Mouse (Mus musculus) myocyte (in vitro differentiated cells): Measurements from ENCODE around the gene Cacna2d3. TPM values are rescaled to one million over a fixed set of nuclear protein-coding genes. Genes with fewer than 3 reads are reported as not detected.

ENCODE experiments used
- H3K27me3 ChIP-seq: one replicate; pipeline ENCODE4 v1.6.1; 2011; ENCODE audit not compliant: control insufficient read depth, insufficient read depth, insufficient read length
- H3K36me3 ChIP-seq: one replicate; pipeline ENCODE4 v1.6.1; 2011; ENCODE audit not compliant: control insufficient read depth, insufficient read depth
- H3K4me2 ChIP-seq: one replicate; pipeline ENCODE4 v1.6.1; 2011; ENCODE audit warnings: low read depth, control low read depth
- H3K4me3 ChIP-seq: one replicate; pipeline ENCODE4 v1.5.1; 2011; ENCODE audit warnings: mild to moderate bottlenecking, control low read depth, moderate library complexity
- H3K79me2 ChIP-seq: one replicate; pipeline ENCODE4 v1.6.1; 2011; ENCODE audit not compliant: control insufficient read depth, insufficient read depth
- H3ac ChIP-seq: one replicate; pipeline ENCODE4 v1.6.1; 2011; ENCODE audit not compliant: control insufficient read depth, insufficient read length
- CEBPB ChIP-seq: IDR thresholded peaks from 2 replicates; pipeline ENCODE4 v1.6.1; 2011; ENCODE audit warnings: mild to moderate bottlenecking, moderate library complexity; ENCODE audit not compliant: poor library complexity, insufficient read depth, severe bottlenecking
- E2F4 ChIP-seq: IDR thresholded peaks from one replicate; pipeline ENCODE4 v1.6.1; 2011; ENCODE audit warnings: mild to moderate bottlenecking, control low read depth, moderate library complexity; ENCODE audit not compliant: insufficient read depth
- MAX ChIP-seq: IDR thresholded peaks from one replicate; pipeline ENCODE4 v1.6.1; 2011; ENCODE audit warnings: low read depth, mild to moderate bottlenecking, control low read depth
- MYOD1 ChIP-seq, 3 experiments: IDR thresholded peaks; one replicate each; pipeline ENCODE4 v1.6.1; 2011; ENCODE audit warnings: control low read depth in 2 of 3, low read depth in 2 of 3, mild to moderate bottlenecking in 2 of 3, moderate library complexity in 1 of 3; ENCODE audit not compliant: insufficient read length in 2 of 3, control insufficient read depth in 1 of 3
- MYOG ChIP-seq, 3 experiments: IDR thresholded peaks; one replicate each; pipeline ENCODE4 v1.6.1; 2011; ENCODE audit warnings: control low read depth in 2 of 3, low read depth in 2 of 3, mild to moderate bottlenecking in 2 of 3; ENCODE audit not compliant: insufficient read length in 2 of 3, control insufficient read depth in 1 of 3, insufficient read depth in 1 of 3
- POLR2A ChIP-seq: IDR thresholded peaks from one replicate; pipeline ENCODE4 v1.6.1; 2011; ENCODE audit warnings: low read depth, mild to moderate bottlenecking, control low read depth, moderate library complexity; ENCODE audit not compliant: insufficient read length
- POLR2AphosphoS2 ChIP-seq: IDR thresholded peaks from one replicate; pipeline ENCODE4 v1.6.1; 2011; ENCODE audit warnings: low read depth, control low read depth; ENCODE audit not compliant: insufficient read length
- REST ChIP-seq: IDR thresholded peaks from one replicate; pipeline ENCODE4 v1.6.1; 2011; ENCODE audit warnings: mild to moderate bottlenecking, control low read depth, moderate library complexity; ENCODE audit not compliant: insufficient read depth, insufficient read length
- SRF ChIP-seq: IDR thresholded peaks from one replicate; pipeline ENCODE4 v1.6.1; 2011; ENCODE audit warnings: low read depth; ENCODE audit not compliant: control insufficient read depth, insufficient read length
- TCF12 ChIP-seq: IDR thresholded peaks from one replicate; pipeline ENCODE4 v1.6.1; 2011; ENCODE audit warnings: mild to moderate bottlenecking, control low read depth; ENCODE audit not compliant: poor library complexity, insufficient read depth, severe bottlenecking
- TCF3 ChIP-seq: IDR thresholded peaks from one replicate; pipeline ENCODE4 v1.6.1; 2011; ENCODE audit warnings: low read depth, control low read depth; ENCODE audit not compliant: insufficient read length
- USF1 ChIP-seq: IDR thresholded peaks from one replicate; pipeline ENCODE4 v1.6.1; 2011; ENCODE audit warnings: low read depth, mild to moderate bottlenecking, control low read depth, moderate library complexity
- polyA plus RNA-seq: library from polyadenylated mRNA; unstranded; fragments of >200 nt; fragmentation: generic; extraction: Trizol; gene quantifications from one replicate; pipeline ENCODE4 v1.2.1, GENCODE M21; 2012; ENCODE audit warnings: missing spikeins

Gene Cacna2d3
- polyA plus RNA-seq, 1 experiment = 0.10 TPM

DNA sequence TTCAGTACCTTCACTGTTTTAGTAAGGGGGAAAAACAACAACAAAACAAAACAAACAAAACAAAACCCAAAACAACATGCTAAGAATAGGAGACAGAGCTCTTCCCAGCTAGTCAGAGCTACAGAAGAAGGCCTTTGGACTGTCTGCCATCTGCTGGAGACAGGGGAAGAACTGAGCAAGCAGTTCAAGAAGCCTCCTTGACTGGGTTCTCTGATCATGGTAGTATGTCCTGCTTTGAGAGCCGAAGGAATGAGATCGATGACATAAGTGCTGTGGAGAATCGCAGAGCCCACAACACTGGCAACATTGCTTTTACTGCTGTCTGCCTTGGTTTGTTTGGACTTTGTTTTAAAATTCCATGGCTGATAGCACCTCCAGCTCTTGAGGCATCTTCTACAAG, 598.9 kb downstream of the Cacna2d3 start:
- Histone ChIP-seq H3ac (no peak overlapping the region), H3K79me2 (no peaks in the 10 kb centered on the region), H3K4me3 (no peak overlapping the region), H3K4me2 (no peak overlapping the region), H3K27me3 (no peaks in the 10 kb centered on the region), H3K36me3 (no peaks in the 10 kb centered on the region)
- TF ChIP-seq CEBPB (no peak), MYOD1 (IDR thresholded peaks at IDR 0.05; ENCODE audit: control insufficient read depth in 1 of 3, insufficient read length in 2 of 3, low read depth in 2 of 3) (no peak)

- Histone ChIP-seq H3ac (no peak overlapping the region), H3K27me3 (no peaks in the 10 kb centered on the region), H3K79me2 (no peaks in the 10 kb centered on the region), H3K4me2 (no peak overlapping the region), H3K4me3 (no peak overlapping the region), H3K36me3 (no peaks in the 10 kb centered on the region)
- TF ChIP-seq POLR2A = no peak
- no peak for TF ChIP-seq TCF3
- no peak for TF ChIP-seq MAX
- no peak for TF ChIP-seq TCF12
- no peak for TF ChIP-seq REST
- no peak for TF ChIP-seq USF1
- TF ChIP-seq CEBPB = no peak
- no peak for TF ChIP-seq SRF
Observed at GRCm38 (mm10) chr14:29113852-29114450, 607.7 kb downstream of the Cacna2d3 start.

GRCm38 (mm10) chr14:29111666-29112065, 610.0 kb downstream of the Cacna2d3 start:
- Histone ChIP-seq H3ac (no peak overlapping the region), H3K27me3 (no peaks in the 10 kb centered on the region), H3K4me2 (no peak overlapping the region), H3K79me2 (no peaks in the 10 kb centered on the region), H3K36me3 (no peaks in the 10 kb centered on the region), H3K4me3 (no peak overlapping the region)
- TF ChIP-seq MAX = no peak
- TF ChIP-seq SRF = no peak
- TF ChIP-seq TCF12 = no peak
- TF ChIP-seq POLR2A = no peak
- no peak for TF ChIP-seq REST
- TF ChIP-seq CEBPB = no peak
- no peak for TF ChIP-seq USF1
- TF ChIP-seq MYOG (IDR thresholded peaks at IDR 0.05; ENCODE audit: control insufficient read depth in 1 of 3, insufficient read depth in 1 of 3, insufficient read length in 2 of 3, low read depth in 2 of 3) = no peak
- no peak for TF ChIP-seq E2F4

GRCm38 (mm10) chr14:29110351-29111091, 611.1 kb downstream of the Cacna2d3 start:
- TF ChIP-seq MYOD1 (IDR thresholded peaks at IDR 0.05; ENCODE audit: control insufficient read depth in 1 of 3, insufficient read length in 2 of 3, low read depth in 2 of 3) (no peak), USF1 (no peak), CEBPB (no peak), POLR2A (no peak), MYOG (IDR thresholded peaks at IDR 0.05; ENCODE audit: control insufficient read depth in 1 of 3, insufficient read depth in 1 of 3, insufficient read length in 2 of 3, low read depth in 2 of 3) (no peak), REST (no peak), TCF12 (no peak), TCF3 (no peak), POLR2AphosphoS2 (no peak), SRF (no peak), E2F4 (no peak), MAX (no peak)
- H3K27me3 ChIP-seq = no peaks in the 10 kb centered on the region

GRCm38 (mm10) chr14:29107464-29107863, 614.2 kb downstream of the Cacna2d3 start:
- no peak for TF ChIP-seq E2F4
- TF ChIP-seq TCF12 = no peak
- no peak for TF ChIP-seq POLR2A
- TF ChIP-seq MYOD1 (IDR thresholded peaks at IDR 0.05; ENCODE audit: control insufficient read depth in 1 of 3, insufficient read length in 2 of 3, low read depth in 2 of 3) = no peak
- H3ac ChIP-seq = no peak overlapping the region
- no peaks in the 10 kb centered on the region for H3K36me3 ChIP-seq
- H3K79me2 ChIP-seq = no peaks in the 10 kb centered on the region
- no peak overlapping the region for H3K4me2 ChIP-seq
- no peak overlapping the region for H3K4me3 ChIP-seq
- H3K27me3 ChIP-seq = no peaks in the 10 kb centered on the region

More at GRCm38 (mm10) chr14:29110351-29111091, 611.1 kb downstream of the Cacna2d3 start:
- H3ac ChIP-seq = no peak overlapping the region
- no peak overlapping the region for H3K4me2 ChIP-seq
- H3K36me3 ChIP-seq = no peaks in the 10 kb centered on the region
- H3K4me3 ChIP-seq = no peak overlapping the region
- H3K79me2 ChIP-seq = no peaks in the 10 kb centered on the region
